Mouse (Mus musculus): ENCODE results near the gene Abca7.

Gene Abca7

DNA sequence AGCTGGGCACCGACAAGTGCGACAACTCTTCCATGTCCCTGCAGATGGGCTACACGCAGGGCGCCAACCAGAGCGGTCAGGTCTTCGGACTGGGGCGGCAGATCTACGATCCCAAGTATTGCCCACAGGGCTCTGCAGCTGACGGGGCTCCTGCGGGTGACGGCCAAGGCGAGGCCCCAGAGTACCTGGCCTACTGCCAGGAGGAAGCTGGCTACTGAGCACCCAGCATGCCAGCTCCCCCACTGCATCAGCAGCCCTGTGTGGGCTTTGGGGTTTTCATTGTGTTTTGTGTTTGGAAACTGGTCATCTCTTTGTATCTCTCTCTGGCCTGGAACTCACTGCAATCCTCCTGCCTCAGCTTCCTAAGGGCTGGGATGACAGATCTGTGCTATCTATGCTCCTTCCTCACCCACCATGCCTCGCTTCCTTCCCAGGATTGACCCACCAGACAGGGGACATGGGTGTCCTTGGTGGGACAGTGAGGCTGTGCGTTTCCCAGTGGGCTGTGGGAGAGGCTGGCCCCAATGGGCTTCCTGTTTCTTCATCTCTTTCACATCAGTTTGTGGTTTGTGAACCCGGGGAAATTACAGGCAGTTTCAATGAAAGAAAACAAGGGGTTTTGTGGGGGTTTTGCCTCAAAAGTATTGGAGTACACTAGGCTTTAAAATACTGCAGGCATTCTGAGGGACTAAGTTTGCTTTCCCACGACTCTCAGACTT lies 1.7 kb upstream of the Abca7 start:
- no peak for DNase-seq (ENCODE audit: low spot score)

DNA sequence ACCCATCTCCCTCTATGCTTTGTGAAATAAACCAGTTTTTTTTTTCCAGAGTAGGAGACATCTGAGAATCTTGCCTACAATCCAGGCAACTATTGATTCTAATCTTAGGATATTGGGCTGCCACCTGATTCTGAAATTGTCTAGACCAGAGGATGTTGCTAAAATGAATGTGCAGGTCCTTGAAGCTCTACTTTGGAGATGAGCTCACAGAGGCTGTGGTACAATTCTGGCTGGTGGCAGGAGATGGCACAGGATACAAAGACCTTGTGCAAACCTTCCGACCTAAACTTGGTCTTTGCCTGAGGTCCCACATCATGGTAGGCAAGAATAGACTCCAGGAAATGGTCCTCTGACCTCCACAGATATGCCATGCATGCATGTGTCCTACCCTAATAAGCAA lies 658 bp upstream of the Abca7 start:
- DNase-seq (ENCODE audit: low spot score), result no peak

DNA sequence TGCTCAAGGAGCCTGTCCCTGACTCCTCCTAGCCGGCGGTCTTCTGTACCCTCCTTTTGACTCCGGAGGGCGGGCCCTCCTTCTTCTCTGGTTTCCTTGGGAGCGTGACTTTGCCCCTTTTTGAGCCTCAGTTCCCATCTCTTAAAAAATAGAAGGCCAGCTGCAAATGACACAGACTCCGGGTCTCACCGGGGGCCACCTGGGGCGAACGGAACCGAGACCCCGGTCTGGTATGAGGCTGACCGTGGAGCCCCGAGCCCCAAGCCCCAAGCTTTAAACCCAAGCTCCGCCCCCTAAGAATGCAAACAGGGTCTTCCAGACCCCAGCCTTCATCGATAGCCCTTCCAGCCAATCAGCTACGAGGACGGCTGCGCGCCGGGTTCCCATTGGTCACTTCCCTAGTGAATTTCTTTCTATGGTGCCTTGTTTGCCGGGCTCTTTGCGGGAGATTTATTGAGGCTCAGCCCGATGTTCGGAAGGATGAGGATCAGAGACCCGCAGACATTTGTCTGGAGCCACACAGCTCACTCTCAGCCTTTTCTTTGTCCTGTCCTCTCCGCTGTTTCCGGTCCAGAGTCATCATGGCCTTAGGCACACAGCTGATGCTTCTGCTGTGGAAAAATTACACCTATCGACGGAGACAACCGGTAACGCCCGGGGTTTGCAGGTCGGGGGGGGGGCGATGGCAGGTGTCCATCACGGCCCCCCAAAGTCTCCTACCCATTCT lies 903 bp downstream of the Abca7 start:
- peak; percentile 51 for DNase-seq (ENCODE audit: low spot score)

DNA sequence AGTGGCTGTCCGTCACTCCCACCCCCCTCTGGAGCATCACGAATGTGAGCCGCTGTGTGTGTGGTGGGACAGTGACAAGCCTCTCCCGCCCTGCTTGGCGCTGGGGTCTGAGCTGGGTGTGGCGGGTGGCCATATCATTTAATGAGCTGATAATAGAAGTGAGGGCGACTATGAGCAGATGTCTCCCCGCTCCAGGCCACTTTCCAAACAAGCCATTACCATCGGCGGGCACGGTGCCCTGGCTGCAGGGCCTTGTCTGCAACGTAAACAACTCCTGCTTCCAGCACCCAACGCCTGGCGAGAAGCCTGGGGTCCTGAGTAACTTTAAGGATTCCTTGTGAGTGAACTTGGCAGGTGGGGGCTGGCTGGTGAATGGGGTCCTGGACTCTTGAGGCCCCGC lies 1.5 kb downstream of the Abca7 start:
- no peak for DNase-seq (ENCODE audit: low spot score)

DNA sequence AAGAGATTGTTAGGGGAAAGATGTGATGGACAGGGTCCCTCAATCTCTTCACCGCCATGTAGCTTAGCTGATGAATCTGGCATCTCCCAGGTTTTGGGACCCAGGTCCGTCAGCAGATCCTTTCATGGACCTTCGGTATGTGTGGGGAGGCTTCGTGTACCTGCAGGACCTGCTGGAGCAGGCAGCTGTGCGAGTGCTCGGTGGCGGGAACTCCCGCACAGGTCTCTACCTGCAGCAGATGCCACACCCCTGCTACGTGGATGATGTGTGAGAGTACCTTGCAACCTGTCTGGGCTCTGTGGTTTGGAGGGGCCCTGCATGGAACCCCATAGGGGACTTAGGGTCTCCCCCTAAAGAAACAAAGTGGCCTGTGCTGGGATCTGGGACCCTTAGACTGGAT lies 5.7 kb downstream of the Abca7 start:
- no peak for DNase-seq (ENCODE audit: low spot score)

DNA sequence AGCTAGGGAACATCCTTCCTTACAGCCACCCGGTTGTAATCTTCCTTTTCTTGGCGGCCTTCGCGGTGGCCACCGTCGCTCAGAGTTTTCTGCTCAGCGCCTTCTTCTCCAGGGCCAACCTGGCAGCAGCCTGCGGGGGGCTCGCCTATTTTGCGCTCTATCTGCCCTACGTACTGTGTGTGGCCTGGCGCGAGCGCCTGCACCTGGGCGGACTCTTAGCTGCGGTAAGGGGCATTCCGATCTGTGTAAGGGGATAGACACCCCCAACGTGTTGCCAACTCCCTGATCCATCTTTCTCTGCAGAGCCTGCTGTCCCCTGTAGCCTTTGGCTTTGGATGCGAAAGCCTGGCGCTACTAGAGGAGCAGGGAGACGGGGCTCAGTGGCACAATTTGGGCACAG lies 6.5 kb downstream of the Abca7 start:
- no peak for DNase-seq (ENCODE audit: low spot score)

DNA sequence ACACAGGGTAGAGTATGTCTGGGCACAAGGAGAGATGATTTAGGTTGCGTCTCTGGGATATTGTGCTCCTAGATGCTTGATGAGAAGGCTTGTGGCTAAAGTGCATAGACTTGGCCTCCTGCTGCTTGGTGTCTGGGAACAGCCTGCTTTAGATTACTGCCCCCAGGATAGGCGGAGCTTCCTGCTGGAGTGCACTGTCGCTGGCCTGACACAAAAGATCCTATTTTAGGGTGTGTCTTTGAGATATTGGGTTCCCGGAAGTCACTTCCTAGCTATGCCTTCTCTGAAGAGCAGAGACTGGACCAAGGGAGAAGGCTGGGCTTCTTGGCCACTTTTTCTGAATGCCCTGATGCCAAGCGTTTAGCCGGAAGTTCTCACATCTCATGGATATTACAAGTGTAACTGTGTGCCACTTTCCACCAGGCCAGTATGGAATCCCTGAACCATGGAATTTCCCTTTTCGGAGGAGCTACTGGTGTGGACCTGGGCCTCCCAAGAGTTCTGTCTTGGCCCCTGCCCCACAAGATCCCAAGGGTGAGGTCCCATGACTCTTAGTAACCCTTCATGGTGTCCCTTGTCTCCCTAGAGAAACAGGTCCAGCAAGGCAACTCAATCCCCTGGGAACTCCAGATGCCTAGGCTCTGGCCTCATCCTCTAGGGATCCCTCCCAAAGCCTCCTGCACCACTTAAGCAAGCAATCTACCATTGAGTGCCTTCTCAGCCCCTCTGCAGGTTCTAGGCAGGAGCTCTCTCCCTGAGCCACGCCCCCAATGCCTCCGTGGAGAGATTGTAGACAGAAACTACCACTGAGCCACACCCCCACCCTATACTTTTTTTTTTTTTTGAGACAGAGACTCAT lies 7.3 kb downstream of the Abca7 start:
- DNase-seq (ENCODE audit: low spot score), result no peak

DNA sequence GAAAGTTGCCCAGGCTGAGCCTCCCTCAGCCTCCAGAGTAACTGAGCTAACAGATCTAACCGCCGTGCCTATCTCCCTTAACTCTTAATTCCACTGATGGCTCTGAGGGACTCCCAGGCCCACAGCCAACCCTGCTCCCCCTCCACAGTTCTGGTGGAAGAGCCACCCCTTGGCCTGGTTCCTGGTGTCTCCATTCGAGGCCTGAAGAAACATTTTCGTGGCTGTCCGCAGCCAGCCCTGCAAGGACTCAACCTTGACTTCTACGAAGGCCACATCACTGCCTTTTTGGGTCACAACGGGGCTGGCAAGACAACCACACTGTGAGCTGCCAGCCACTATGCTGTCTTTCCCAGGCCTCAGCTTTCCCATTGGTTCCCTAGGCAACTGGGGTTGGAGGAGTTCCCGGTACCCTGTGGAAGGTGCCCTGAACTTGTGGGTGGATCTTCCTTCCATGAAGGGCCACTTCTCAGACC lies 8.0 kb downstream of the Abca7 start:
- DNase-seq (ENCODE audit: low spot score), result no peak

DNA sequence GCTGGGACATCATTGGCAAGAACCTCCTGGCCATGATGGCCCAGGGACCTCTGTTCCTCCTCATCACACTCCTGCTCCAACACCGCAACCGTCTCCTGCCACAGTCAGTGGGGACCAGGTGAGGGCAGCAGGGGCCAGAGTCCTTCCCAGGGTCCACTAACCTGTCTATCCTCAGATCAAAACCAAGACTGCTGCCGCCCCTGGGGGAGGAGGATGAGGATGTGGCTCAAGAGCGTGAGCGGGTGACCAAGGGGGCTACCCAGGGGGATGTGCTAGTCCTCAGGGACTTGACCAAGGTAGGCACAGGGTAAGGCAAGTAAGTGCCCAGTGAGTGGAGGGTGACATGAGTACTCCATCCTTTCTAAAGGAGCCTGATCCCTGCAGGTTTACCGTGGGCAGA lies 15.4 kb downstream of the Abca7 start:
- DNase-seq (ENCODE audit: low spot score), result no peak

DNA sequence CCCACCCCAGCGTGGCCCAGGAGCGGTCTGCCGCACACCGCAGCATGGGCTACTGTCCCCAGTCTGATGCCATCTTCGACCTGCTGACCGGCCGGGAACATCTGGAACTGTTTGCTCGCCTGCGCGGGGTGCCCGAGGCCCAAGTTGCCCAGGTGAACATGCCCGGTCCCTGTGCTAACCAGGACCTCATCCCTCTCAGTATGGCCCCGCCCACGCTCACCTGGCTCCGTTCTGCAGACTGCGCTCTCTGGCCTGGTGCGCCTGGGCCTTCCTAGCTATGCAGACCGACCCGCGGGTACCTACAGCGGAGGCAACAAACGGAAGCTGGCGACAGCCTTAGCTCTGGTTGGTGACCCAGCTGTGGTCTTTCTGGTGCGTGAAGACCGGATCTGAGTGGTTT lies 17.3 kb downstream of the Abca7 start:
- no peak for DNase-seq (ENCODE audit: low spot score)

DNA sequence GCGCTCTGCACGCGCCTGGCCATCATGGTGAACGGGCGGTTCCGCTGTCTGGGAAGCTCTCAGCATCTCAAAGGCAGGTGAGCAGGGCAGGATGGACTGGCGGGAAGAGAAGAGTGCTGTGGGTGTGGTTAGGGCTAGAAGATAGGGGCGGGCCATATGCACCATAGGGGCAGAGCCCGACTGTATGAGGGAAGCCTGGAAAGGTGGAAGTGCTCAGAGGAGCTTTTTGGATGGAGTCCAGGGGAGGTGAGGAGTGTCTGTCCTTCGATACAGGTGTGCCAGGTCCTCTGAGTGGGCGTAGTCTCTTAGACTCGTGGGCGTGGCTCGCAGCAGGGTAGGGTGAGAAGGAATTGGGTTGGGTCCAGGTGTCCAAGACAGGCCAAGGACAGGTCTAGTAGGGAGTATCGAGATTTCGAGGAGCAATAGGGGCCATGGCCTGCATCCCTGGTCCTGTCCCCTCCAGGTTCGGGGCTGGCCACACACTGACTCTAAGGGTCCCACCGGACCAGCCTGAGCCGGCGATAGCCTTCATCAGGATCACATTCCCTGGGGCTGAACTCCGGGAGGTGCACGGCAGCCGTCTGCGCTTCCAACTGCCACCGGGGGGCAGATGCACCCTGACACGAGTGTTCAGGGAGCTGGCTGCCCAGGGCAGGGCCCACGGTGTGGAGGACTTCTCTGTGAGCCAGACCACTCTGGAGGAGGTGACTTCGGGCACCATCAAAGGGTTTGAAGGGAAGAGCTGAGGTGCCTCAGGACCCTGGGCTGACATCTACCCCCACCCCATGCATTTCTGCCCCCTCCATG lies 18.4 kb downstream of the Abca7 start:
- no peak for DNase-seq (ENCODE audit: low spot score)

DNA sequence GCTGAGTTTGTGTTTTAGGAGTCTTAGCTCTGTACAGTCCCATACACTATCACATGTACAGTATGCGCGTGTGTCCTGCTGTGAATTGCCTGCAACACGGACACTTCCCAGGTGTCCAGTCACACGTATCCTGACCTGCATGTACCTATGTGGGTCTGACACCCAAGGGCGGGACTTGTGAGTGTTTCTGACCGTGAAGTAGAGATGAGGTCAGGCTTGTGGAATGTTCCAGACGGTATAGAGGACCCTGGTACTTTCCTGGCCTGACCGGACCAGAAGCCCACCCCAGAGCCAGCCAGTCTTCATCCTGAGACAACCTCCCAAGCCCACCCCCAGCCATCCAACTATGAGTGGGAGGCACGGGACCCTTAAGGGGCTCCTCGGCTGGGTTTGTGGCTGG lies 19.3 kb downstream of the Abca7 start:
- no peak for DNase-seq (ENCODE audit: low spot score)

DNA sequence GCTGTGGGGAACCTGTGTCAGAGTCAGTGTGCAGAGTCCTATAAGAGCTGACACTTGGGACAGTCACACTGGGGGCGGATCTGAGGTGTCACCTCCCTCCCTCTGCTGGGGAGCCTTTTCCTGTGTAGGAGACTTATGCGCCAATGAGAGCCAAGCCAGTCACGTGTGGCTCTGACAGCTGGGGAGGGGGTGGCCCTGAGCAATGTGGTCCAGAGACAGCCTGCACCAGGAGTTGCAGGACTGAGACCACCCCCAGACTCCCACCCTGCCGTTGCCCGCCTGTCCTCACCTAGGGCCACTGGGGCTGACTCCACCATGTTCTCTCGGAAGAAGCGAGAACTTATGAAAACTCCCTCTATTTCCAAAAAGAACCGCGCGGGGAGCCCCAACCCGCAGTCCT lies 20.2 kb downstream of the Abca7 start, which contains the start of gene Arhgap45:
Gene Arhgap45, plus strand, starts transcription at position 143 of the 400 bp plus-strand sequence.
- no peak for DNase-seq (ENCODE audit: low spot score)

DNA sequence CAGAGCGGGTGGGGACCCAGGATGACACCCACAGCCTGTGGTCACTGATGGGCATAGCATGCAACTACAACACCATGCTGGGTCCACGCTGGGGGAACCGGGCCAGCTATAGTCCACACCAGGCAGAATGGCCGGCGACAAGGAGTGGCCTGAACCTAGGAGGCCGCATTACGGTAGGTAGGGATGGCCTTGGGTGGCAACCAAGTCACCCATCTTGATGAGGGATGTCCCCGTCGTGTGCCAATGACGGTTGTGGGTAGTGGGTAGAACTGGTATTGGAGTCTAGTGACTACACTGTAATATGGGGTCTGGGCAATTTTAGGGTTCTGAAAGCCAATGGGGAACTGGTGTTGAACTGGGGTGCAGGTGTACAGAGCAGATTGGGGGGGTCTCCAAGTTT lies 20.6 kb downstream of the Abca7 start:
- no peak for DNase-seq (ENCODE audit: low spot score)

DNA sequence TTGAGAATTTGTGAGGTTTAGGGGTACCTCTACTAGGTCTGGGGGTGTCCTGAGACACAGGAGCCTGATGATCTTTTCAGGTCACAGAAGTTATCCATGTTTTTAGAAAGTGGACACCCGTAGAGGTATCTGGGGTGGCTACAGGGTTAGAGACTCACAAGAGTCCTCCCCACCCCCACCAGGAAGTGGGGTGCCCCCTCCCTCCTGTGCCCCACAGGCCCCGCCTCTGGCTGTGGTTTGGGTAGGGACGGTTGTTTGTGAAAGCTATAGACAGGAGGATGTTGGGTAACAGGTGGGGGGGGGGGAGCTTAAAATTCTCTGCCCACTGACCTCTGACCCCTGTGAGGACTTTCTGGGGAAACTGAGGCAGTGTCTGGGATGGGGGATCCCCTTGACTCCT lies 21.1 kb downstream of the Abca7 start:
- DNase-seq (ENCODE audit: low spot score), result no peak

DNA sequence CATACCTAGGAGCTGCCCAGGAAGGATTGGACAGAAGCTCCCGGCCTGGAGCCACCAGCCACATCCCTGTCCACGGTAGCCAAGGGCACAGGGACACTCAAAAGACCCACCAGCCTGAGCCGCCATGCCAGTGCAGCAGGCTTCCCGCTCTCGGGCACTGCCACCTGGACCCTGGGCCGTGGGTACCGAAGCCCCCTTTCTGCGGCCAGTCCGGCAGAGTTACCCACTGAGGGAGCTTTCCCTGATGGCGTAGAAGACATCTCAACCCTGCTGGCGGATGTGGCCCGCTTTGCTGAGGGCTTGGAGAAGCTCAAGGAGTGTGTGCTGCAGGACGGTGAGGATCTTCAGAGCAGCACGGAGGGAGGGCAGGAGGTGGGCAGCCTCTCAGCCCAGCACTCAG lies 21.5 kb downstream of the Abca7 start:
- no peak for DNase-seq (ENCODE audit: low spot score)

DNA sequence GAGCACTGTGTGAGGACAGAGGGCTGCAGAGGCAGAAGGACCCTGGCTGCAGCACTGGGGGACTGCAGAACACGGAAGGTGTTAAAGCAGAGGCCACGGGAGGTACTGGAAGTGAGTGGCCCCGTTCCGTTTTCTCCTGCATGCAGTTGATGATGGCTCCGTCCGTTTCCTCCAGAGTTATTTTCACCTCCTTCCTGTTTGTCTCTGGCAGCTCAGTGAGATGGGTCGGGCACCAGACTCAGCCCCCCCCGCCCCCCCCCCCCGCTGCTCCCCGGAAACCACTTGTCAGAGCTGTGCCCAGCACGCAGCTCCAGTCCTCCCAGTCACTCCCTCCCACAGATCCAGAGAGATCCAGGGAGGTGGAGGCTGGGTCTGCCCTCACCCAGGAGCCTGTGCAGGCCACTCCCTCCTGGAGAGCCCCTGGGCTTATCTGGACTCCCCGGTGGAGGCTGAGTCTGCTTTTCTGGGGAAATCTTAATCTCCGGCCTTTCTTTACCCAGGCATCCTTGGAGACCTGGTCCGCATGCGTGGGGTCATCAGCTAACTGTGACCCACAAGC lies 22.5 kb downstream of the Abca7 start:
- DNase-seq (ENCODE audit: low spot score), result no peak

DNA sequence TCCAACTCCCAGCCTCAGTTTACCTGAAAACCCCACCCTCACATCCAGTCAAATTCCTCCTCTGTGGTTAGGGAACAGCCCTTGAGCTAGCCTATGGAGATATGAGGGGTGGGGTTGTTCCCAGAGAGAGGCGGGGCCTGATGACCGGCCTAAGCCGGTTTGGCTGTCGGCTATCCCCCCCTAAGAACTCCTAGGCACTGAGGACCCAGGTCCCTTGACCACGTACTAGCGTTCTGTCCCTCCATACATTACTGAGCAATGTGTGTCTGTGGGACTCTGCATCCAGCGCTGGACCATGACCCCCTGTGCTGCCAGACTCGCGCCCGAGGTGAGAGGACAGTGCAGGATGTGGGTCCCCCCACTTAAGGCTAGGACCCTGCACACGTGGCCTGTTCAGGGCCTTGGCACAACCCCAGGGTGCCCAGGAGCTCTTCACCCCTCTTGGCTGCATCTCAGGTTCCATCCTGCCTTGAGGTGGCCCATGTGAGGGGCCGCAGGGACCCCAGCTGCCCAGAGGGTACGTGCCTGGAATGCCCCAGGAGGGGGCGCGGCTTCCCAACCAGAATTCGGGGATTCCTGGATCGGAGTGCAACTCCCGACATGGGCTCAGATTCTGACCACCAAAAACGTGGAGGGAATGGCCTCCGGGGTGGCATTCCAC lies 23.3 kb downstream of the Abca7 start:
- DNase-seq (ENCODE audit: low spot score), result no peak

DNA sequence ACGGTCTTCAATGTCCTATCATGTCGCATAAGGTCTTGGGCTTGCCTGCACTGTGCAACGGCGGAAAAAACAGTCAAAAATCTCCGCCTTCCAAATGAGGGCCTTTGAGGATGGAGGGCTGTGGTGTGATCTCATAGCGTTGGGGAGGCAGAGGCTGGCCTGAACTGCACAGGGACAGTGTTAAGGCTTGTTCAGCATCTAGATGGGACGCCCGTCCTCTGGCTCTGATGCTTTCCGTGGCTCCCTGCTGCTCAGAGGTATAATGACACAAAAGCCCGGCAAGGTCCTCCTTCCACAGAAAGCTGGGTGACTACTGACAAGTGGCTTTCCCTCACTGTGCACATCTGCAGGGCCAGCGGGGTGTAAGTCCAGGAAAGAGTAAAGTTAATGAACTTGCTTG lies 23.9 kb downstream of the Abca7 start:
- no peak for DNase-seq (ENCODE audit: low spot score)

DNA sequence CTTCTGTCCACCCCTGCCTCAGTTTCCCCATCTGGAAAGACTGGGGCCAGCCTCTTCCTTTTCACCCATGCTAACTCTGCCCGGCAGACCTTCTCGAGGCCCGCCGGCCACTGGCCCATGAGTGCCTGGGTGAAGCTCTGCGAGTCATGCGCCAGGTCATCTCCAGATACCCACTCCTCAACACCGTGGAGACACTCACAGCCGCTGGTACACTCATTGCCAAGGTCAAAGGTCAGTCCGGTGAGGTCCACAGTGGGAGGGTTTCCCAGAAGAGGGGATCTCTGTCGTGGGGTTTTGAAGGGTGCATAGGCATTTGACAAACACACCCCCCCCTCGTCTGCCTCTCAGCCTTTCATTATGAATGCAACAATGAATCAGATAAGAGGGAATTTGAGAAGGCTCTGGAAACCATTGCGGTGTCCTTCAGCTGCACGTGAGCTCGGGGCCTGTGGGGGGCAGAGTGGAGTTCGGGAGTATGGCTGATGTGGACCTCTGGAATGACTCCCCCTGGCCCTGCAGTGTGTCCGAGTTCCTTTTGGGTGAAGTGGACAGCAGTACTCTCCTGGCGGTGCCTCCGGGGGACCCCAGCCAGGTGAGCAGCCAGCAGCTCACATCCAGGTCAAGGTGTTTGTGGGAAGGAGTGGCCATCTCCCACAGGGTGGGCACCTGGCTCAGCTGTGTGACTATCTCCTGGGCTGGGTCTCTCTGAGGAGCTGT lies 24.5 kb downstream of the Abca7 start:
- no peak for DNase-seq (ENCODE audit: low spot score)

DNA sequence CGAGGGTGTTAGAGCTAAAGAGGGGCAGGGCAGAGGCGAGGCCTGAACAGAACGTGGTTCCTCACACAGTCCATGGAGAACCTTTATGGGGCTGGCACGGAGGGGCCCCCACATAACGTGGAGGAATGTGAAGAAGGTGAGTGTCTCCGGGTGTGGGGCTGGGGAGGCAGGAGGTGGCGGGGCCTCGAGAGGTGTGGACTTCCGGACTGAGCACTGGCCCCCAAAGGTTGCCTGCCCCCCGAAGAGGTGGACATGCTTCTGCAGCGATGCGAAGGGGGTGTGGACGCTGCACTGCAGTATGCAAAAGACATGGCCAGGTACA lies 25.0 kb downstream of the Abca7 start:
- DNase-seq (ENCODE audit: low spot score), result no peak

Measured in urinary bladder, postnatal 25 days (tissue).